Mouse (Mus musculus) ES-E14 (cell line): Measurements from ENCODE around the gene Rptor. TPM values are rescaled to one million over a fixed set of nuclear protein-coding genes. Genes with fewer than 3 reads are reported as not detected.

Experiments used
- DNase-seq: peaks from one replicate; pipeline ENCODE4 v3.0.0-alpha.2; 2013; ENCODE audit warnings: low read depth, low spot score
- H3K27ac ChIP-seq: 2 replicates; pipeline ENCODE4 v1.5.1; 2012; ENCODE audit warnings: low read depth, mild to moderate bottlenecking, low read length, moderate library complexity, mixed read lengths; ENCODE audit not compliant: poor library complexity, insufficient read depth, severe bottlenecking
- H3K36me3 ChIP-seq: 2 replicates; pipeline ENCODE4 v1.6.1; 2012; ENCODE audit warnings: mild to moderate bottlenecking, low read length, moderate library complexity, mixed read lengths; ENCODE audit not compliant: control insufficient read depth, poor library complexity, insufficient read depth, severe bottlenecking
- H3K4me1 ChIP-seq, 2 experiments: fragments of 150-350 bp in 1 of 2; sonication (generic) in 1 of 2; 2 replicates each; pipeline ENCODE4 v1.6.1; 2012; ENCODE audit warnings: low read length in 2 of 2, mild to moderate bottlenecking in 1 of 2, mixed read lengths in 1 of 2; ENCODE audit not compliant: control insufficient read depth in 2 of 2, insufficient read depth in 2 of 2, poor library complexity in 1 of 2
- H3K4me3 ChIP-seq, 2 experiments: fragments of 150-350 bp in 1 of 2; sonication (generic) in 1 of 2; 2 replicates each; pipeline ENCODE4 v1.5.1; 2012; ENCODE audit warnings: low read length in 2 of 2, low read depth in 1 of 2, mild to moderate bottlenecking in 1 of 2, mixed read lengths in 1 of 2; ENCODE audit not compliant: insufficient read depth in 1 of 2, poor library complexity in 1 of 2, severe bottlenecking in 1 of 2
- H3K9ac ChIP-seq: 2 replicates; pipeline ENCODE4 v1.6.1; 2012; ENCODE audit warnings: low read depth, mild to moderate bottlenecking, low read length, mixed read lengths; ENCODE audit not compliant: poor library complexity, insufficient read depth, severe bottlenecking
- H3K9me3 ChIP-seq: fragments of 150-350 bp; sonication (generic); 2 replicates; pipeline ENCODE4 v1.6.1; 2012; ENCODE audit warnings: low read depth, mild to moderate bottlenecking, low read length; ENCODE audit not compliant: control insufficient read depth, insufficient read depth
- CHD2 ChIP-seq: IDR thresholded peaks from 2 replicates; pipeline ENCODE4 v1.6.1; 2014; ENCODE audit warnings: mild to moderate bottlenecking, low read depth, low read length, inconsistent platforms
- HCFC1 ChIP-seq: IDR thresholded peaks from 2 replicates; pipeline ENCODE4 v1.6.1; 2012; ENCODE audit warnings: low read length, inconsistent platforms, borderline replicate concordance; ENCODE audit not compliant: insufficient read depth
- MAFK ChIP-seq: IDR thresholded peaks from 2 replicates; pipeline ENCODE4 v1.6.1; 2014; ENCODE audit warnings: mild to moderate bottlenecking, low read depth, low read length, inconsistent platforms; ENCODE audit not compliant: insufficient read depth
- ZC3H11A ChIP-seq: IDR thresholded peaks from 2 replicates; pipeline ENCODE4 v1.6.1; 2012; ENCODE audit warnings: low read depth, mild to moderate bottlenecking, inconsistent platforms, low read length, borderline replicate concordance
- ZNF384 ChIP-seq: IDR thresholded peaks from 2 replicates; pipeline ENCODE4 v1.6.1; 2012; ENCODE audit warnings: low read depth, low read length, inconsistent platforms
- in situ Hi-C, 2 experiments: fragments of 600-800 bp; cut with MboI; formaldehyde crosslinking; loops; one replicate each; pipeline ENCODE4 v1.15.1; 2025; ENCODE audit warnings: low sequenced_read_pairs in 2 of 2, inconsistent platforms in 1 of 2; ENCODE audit not compliant: unreplicated experiment in 2 of 2
- total RNA-seq: library from RNA; depleted of rRNA; stranded (reverse); fragments of 300-350 nt; gene quantifications from 2 replicates; pipeline ENCODE4 v1.2.3, GENCODE M21; 2012

Gene Rptor
- total RNA-seq, 1 experiment, result 59.7 TPM

GRCm38 (mm10) chr11:119766782-119767459 lies 164.2 kb downstream of the Rptor start:
- in situ Hi-C loops, result no loop called here
- Histone ChIP-seq H3K36me3 (peaks cover 4% of the 10 kb centered on the region; the same call in 1 of the 2 replicates), H3K4me1 (no peaks in the 10 kb centered on the region), H3K27ac (no peak overlapping the region), H3K4me3 (no peak overlapping the region), H3K9me3 (no peaks in the 10 kb centered on the region), H3K9ac (no peak overlapping the region)
- TF ChIP-seq ZNF384 (no peak), CHD2 (no peak), MAFK (no peak), HCFC1 (no peak)
- no peak for DNase-seq

GRCm38 (mm10) chr11:119767525-119767924 lies 164.8 kb downstream of the Rptor start:
- H3K4me3 ChIP-seq, result no peak overlapping the region
- no peak overlapping the region for H3K27ac ChIP-seq

GRCm38 (mm10) chr11:119768511-119768910 lies 165.8 kb downstream of the Rptor start:
- Histone ChIP-seq H3K27ac (no peak overlapping the region), H3K9me3 (no peaks in the 10 kb centered on the region), H3K9ac (no peak overlapping the region), H3K4me1 (no peaks in the 10 kb centered on the region), H3K4me3 (no peak overlapping the region), H3K36me3 (peaks cover 4% of the 10 kb centered on the region; the same call in 1 of the 2 replicates)
- in situ Hi-C loops, result no loop called here
- DNase-seq, result no peak
- TF ChIP-seq MAFK (no peak), ZNF384 (no peak), CHD2 (no peak), HCFC1 (no peak), ZC3H11A (no peak)

More at GRCm38 (mm10) chr11:119767525-119767924, 164.8 kb downstream of the Rptor start:
- no peak overlapping the region for H3K9ac ChIP-seq
- peaks cover 4% of the 10 kb centered on the region; the same call in 1 of the 2 replicates for H3K36me3 ChIP-seq
- no peaks in the 10 kb centered on the region for H3K9me3 ChIP-seq
- TF ChIP-seq ZNF384 (no peak), HCFC1 (no peak), ZC3H11A (no peak), CHD2 (no peak), MAFK (no peak)
- in situ Hi-C loops, result no loop called here
- no peak for DNase-seq
- no peaks in the 10 kb centered on the region for H3K4me1 ChIP-seq

- no peak overlapping the region for H3K9ac ChIP-seq
- H3K36me3 ChIP-seq, result peaks cover 4% of the 10 kb centered on the region; the same call in 1 of the 2 replicates
- in situ Hi-C loops, result no loop called here
- no peaks in the 10 kb centered on the region for H3K9me3 ChIP-seq
- no peak for TF ChIP-seq ZNF384
- TF ChIP-seq ZC3H11A, result no peak
- TF ChIP-seq CHD2, result no peak
- no peak for TF ChIP-seq MAFK
- TF ChIP-seq HCFC1, result no peak
- no peak for DNase-seq
- H3K27ac ChIP-seq, result no peak overlapping the region
- H3K4me1 ChIP-seq, result no peaks in the 10 kb centered on the region
- no peak overlapping the region for H3K4me3 ChIP-seq
These were observed 167.0 kb downstream of the Rptor start for GRCm38 (mm10) chr11:119769666-119770065.

GRCm38 (mm10) chr11:119770985-119771384 lies 168.3 kb downstream of the Rptor start:
- Histone ChIP-seq H3K36me3 (peaks cover 4% of the 10 kb centered on the region; the same call in 1 of the 2 replicates), H3K9ac (no peak overlapping the region), H3K27ac (no peak overlapping the region), H3K4me1 (no peaks in the 10 kb centered on the region), H3K4me3 (no peak overlapping the region), H3K9me3 (no peaks in the 10 kb centered on the region)
- TF ChIP-seq MAFK (no peak), CHD2 (no peak), ZC3H11A (no peak), ZNF384 (no peak), HCFC1 (no peak)
- in situ Hi-C loops, result no loop called here
- no peak for DNase-seq
